Mouse (Mus musculus) heart, postnatal 10 days (tissue): ENCODE measurements around the gene Prkar1a. TPM values are rescaled to one million over a fixed set of nuclear protein-coding genes. Genes with fewer than 3 reads are reported as not detected.
"Not testable (repeated sequence)": the region's sequence is repeated elsewhere in the genome, so short reads cannot be mapped to it uniquely, and the experiment has no call there.

Experiments used
- DNase-seq, 2 experiments: peaks; one replicate each; pipeline ENCODE4 v3.0.0; 2021
- intact Hi-C: fragments of 180-260 bp; cut with DNase I; formaldehyde crosslinking; loops from one replicate; pipeline ENCODE4 v1.15.1; 2025
- total RNA-seq, 2 experiments: library from RNA; stranded (reverse); gene quantifications; 2 replicates each; pipeline ENCODE4 v1.2.3; 2021

Gene Prkar1a
- total RNA-seq, 2 experiments from 2014 or later: 550 to 591 TPM

DNA sequence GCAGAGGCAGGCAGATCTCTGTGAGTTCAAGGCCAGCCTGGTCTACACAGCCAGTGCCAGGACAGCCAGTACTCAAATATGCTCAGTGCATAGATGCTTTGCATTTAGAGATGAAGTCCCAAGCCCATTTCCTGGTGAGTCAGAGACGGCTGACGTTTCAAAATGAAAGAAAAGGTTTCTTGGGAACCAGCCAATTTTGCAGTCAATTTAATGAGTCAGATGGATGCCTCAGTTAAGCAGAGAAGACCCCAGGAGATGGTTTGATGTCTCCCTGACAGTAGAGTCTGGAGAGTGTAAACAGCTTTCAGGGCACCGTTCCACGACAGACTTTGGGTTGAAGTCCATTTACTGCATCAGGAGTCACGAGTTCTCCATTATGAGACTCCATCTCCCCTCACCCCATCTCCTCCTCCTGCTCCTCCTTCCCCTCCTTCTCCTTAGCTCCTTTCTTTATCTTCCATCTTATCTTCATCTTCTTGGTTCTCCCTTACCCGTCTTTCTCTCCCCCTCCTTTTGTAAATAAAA, 13.3 kb upstream of the Prkar1a start:
- no peak for DNase-seq
- intact Hi-C loops: no loop called here

DNA sequence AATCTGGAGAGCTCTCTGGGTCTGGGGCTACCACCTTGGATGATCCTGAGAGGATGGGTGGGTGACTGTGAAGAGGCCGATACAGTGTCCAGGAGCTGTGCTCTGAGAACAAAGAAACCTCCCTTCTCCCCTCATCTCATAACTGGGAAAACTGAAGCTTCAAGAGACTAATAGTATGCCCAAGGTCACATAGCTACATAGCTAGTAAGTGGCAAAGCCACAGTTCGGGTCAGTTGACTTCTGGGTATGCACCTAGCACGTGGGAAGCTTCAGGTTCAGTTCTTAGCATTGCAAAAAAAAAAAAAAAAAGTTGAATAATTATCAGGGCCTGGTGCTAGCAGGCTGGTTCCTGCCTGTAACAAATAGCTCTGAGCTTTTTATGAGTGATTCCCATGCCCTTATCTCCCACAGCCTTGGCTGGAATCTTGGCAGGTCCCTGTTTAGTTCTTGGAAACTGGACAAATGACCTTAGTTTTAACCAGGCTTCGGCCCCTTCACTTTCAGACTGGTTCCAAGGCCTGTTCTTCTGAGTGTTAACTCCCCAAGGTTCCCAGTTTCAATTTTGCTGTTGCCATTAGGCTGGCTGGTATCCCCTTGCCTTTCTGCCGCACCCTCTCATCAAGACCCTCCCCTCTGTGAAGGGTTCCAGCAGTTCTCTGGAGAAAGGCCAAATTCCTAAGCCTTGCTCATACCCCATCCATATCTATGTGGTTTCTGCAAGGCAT, 7.5 kb upstream of the Prkar1a start:
- intact Hi-C loops: no loop called here
- peak; percentile 80 to 85 for DNase-seq

DNA sequence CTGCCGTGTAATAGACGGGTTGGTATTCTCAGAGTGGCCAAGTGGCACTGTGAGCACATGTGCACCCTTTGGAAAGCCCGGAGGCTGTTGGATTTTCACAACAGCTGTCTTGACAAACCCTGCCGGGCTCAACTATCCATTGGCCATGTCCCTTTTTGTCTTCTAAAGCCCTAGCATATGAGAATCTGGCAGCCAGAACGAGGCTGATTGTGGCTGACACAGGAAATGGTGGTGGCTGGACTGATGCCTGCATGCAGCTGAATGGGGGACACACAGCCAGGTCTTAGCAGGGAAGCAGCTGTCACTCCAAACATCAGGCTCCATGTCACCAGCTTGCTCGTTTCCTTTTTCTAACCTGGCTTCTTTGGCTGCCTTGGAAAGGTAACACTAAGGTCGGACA, 695 bp upstream of the Prkar1a start:
- peak; percentile 78 for DNase-seq
- intact Hi-C loops: no loop called here

DNA sequence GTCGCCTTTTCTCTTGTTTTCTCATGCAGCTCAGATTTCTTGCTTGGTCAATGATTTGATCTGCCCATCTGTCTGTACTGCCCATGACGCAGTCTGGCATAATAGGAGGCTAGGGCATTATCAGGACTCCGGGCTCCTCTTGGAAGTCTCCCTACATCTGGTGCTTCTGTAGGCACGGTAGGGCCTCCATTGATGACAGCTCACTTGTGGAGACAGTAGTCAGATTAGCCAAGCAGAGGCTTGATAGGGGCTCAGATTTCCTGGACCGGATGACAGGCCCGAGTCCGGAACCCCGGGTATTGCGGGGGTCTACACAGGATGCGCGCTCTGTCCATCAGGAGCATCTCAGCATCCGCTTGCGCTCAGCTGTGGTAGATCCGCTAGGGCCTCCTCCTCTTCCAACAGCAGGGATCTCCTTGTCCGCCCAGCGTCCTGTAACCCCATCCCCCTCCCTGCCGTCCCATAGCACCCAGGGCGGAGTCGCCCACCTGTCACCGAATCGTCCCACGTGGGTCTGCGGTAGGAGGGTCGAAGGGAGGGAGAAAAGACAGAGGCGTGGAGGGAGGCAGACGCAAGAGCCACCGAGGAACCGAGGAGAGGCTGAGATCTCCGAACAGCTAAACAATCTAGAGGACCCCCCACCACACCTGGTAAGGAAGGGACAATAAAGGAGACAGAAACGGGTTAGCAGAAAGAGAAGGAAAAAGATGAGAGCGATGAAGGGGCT, 933 bp downstream of the Prkar1a start:
- intact Hi-C loops: loop anchor here (2.0 kb wide), 1 partner anchor 21 kb away; no protein-coding TSS in a partner anchor
- peak; percentile 89 to 90 for DNase-seq

DNA sequence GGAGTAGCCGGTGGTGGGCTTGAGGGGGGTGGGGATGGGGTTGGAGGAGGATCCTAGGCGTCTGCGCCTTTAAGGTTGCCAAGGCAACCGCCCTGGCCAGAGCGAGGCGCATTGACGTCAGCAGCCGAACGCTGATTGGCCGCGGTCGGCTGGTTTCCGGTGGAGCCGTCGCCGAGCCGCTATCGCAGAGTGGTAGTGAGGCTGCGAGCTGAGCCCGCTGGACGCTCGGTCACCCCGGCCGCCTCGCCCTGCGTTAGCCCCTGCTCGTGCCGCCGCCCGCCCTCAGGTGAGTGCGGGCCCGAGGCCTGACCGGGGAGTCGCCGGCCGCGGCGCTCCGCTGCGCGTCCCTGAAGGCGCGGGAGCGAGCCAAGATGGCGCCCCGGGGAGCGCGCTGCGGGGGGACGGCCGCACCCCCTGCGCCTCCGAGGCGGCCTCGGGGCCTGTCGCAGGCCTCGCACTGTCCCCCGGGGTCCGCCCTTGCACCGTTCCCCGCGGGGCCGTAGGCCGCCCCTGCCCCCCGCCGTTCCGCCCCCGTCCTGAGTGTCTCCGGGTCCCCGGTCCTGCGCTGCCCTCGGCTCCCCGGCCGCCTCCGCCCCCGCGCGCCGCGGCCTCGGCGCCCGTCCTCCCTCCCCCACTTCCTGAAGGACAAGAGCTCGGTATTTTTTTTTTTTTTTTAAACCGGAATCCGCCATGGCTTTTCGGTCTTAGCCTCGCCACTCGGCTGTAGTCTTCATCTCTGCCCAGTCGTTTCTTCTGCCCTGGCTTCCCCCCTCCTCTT, 1.8 kb downstream of the Prkar1a start:
- intact Hi-C loops: loop anchor here (2.0 kb wide), 1 partner anchor 22 kb away; no protein-coding TSS in a partner anchor
- peak; percentile 95 for DNase-seq

DNA sequence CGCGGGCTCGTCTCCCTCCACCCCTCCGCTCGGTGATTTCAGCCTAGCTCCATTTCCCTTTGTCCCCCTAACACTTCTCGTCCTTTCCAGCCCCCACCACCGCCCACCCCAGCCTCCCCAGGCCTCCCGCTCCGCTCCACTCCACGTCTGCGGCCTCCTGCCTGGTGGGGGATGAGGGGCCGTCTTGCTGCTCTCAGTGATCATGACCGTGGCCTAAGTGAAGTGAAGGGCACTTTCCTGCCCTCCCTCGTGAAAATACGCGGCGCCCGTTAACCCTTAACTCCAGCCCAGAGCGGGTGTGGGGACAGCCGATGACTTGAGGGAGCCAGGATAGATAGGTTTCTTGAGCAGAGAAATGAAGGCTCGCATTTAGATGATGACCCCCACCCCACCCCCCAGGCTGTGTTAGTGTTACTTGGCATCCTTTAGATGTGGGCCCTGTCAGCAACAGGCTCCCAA, 2.4 kb downstream of the Prkar1a start:
- DNase-seq: peak; percentile 46 to 62
- intact Hi-C loops: loop anchor here (2.0 kb wide), 1 partner anchor 23 kb away; no protein-coding TSS in a partner anchor

DNA sequence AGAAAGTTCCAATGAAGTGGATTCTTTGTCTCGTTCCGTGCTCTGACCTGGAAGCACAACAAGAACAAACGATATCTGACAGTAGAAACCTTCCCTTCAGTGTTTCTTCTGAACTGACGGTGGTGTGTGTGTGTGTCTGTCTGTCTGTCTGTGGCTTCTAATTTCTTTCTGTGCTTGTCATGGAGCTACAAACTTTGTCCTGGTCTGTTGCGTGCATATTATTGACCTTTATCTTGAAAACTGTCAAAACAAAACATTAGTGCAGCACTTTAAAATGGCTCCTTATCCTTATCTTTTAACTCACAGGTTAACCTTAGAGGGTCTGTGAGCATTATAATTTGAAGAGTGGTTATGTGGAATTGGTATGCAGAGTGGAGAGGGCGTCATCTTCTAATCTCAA, 3.3 kb downstream of the Prkar1a start:
- intact Hi-C loops: no loop called here
- no peak for DNase-seq

DNA sequence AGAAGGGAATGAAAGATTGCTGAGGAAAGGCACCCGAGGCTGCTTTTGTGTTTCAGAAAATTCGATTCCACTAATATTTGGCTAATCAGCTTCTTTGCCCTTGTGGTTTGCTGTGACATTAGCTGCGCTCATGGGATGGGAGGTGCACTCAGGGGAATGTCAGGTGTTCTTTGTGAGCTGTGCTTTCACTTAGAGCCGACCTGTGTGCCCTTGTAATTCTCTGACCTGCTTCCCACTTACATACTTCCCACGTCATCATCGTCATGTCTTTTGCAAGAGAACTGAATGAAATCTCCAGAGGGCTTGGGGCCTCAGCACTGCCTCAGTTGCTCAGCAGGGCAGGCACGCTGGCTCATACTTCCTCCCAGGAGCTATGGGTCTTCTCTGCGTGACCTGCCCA, 4.0 kb downstream of the Prkar1a start:
- no peak for DNase-seq
- intact Hi-C loops: no loop called here

DNA sequence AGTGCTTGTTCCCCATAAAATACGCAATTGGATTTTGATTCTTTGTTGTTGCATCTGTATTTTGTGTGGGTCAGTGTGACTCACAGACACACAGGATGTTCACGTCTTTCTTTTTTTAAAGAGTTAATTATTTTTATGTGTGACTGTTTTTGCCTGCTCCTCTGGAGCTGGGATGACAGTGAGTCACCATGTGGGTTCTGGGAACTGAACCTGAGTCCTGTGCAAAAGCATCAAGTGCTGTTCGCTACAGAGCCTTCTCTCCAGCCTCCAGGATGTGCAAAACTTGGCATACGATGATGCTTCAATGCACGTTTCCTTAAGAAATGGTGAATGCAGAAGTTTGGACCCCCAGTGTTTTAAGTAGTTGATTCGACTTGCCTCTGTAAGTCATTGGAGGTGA, 5.4 kb downstream of the Prkar1a start:
- DNase-seq: no peak
- intact Hi-C loops: no loop called here

DNA sequence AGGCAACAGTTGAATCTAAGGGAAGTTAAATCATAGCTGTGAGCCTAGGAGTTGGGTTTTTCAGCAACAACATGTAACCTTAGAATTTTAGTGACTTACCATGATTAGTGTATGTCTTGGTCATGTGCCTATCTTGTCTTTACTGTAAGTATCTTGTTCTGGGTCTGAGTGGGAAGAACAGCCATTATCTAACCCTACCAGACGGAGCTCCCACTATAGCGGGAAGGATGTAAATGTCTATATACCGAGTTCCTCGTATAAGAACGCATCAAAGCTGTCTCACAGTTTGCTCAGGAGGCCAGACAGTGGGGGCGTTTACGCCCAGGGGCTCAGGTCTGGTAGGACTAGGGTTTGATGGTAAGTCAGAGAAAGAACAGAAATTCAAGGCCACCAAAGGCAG, 7.0 kb downstream of the Prkar1a start:
- DNase-seq: no peak
- intact Hi-C loops: no loop called here

DNA sequence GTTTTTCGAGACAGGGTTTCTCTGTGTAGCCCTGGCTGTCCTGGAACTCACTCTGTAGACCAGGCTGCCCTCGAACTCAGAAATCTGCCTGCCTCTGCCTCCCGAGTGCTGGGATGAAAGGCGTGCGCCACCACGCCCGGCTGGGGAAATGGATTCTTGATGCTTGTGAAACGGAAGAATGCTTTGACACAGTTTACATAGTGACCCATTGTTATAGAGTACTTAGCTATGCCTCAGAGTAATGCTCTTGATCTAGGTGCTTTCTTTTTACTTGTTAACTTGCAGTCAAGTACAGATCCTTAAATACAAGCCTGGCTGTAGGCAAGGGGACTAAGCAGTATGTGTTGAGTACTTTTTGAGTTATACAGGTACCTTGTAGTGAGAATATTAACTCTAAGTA, 11.3 kb downstream of the Prkar1a start:
- intact Hi-C loops, DNase-seq: not testable (repeated sequence)

DNA sequence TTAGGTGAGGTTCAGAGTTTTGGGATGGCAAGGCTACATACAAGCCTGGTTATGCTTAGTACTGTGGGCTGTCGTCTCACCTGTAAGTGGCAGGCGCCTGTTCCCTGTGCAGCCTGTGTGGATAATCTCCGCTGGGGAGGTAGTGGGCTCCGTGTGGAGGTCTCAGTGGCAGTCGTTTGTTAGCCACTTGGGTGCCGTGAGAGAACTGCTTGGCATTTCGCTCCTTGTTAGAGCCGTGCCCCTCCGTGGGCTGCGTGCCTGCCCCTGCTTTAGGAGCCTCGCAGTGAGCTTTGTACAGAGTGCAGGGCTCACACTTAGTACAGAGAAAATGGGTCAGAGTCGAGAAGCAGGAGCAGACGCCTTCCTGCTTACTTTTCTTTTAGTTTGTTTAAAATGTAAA, 15.1 kb downstream of the Prkar1a start:
- intact Hi-C loops: no loop called here

DNA sequence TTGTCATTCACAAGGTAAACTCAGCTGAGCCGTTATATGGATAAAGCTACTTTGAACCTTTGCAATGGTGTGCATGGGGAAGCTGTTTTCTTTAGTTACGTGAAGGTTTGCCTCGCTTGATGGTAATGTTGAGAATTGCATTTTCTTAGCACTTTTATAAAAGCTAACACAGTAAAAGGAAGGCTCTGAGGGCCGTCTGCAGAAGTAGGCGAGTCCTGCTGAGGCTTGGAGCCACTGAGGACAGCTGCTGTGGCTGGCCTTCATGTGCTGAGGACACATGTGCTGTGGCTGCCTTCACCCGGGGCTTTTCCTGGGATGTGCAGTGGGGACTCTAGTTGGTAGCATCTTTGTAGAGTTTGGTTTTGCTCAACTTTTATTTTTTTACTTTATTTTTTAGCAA, 16.2 kb downstream of the Prkar1a start:
- DNase-seq: no peak
- intact Hi-C loops: no loop called here

More for the DNA sequence above, 15.1 kb downstream of the Prkar1a start:
- no peak for DNase-seq

DNA sequence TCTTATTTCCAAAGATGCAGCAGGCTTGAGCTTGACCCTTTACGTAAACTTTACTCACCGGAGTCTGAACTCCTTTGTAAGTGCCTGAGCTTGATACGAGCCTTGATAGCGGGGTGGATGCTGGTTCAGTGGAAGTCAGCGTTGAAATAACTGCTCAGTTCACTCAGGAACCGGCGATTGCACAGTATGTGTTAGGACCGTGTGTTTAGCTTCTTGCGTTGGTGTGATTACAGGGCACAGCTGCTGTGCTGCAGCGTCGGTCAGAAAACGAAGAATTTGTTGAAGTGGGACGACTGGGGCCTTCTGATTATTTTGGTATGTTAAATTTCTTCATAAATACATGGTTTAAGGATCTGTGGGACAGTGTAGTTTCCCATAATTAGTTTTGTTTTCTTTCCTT, 17.2 kb downstream of the Prkar1a start:
- no peak for DNase-seq
- intact Hi-C loops: no loop called here

DNA sequence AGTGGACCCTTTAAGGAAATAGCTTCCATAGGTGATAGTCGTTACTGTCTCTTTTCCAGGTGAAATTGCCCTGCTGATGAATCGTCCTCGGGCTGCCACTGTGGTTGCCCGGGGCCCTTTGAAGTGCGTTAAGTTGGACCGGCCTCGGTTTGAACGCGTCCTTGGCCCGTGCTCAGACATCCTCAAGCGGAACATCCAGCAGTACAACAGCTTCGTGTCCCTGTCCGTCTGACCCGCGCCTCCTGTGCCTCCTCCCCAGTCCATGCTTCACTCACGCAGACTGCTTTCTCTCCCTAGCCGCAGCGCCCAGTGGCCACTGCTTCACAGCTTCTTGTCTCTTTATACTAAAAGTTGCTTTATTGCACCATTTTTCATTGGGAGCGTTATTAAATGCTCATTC, 18.2 kb downstream of the Prkar1a start:
- no peak for DNase-seq
- intact Hi-C loops: no loop called here

DNA sequence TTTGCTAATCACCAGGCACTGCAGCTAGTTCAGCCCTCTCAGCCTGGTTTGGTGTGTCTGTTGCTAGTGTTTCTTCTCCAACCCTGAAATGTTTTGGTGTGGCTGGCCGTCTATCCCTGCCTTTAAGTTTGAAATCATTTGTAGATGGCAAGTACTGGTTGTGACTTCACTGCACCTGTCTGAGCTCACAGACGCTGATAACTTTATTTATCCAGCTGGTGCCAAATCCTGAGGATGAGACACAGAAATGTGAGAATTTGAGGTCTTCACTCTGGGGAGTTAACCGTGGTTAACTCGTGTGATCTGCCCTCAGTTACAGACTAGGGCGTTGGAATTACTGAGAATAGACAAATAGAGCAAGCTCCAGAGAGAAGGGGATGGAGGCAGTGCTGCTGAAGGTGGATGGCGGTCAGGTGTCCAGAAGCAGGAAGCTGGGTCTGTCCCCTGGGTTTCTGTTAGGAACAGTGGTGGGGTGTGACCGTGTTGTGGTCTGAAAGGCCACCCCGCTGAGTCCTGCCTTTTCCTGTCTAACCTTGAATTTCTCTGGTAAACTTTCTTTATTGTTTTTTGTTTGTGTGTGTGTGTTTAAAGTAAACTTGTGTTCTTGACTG, 19.0 kb downstream of the Prkar1a start:
- DNase-seq: no peak
- intact Hi-C loops: no loop called here

DNA sequence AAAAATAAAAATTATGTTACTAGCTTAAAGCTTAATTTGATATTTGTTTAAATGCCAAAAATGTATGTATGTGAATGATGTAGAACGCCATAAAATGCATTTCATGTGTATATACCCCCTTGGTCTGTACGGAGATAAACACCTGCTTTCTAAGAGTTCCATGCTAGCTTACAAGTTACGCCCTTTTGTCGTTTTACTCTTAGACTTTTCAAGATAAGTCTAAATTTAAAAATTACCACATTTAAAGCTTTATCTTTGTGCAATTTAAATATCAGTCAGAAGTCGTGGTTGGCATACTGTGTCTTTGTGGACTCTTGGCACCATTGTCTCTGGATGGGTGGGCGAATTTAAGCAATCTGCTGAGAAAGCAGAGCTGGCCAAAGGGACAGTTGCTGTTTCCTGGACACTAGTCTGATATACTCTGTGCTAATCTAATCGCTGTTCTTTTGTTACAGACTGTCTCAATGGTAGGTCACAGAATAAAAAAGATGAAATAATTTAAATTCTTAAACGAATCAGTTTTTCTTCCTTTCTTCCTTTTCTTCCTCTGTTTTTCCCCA, 20.0 kb downstream of the Prkar1a start:
- no peak for DNase-seq
- intact Hi-C loops: no loop called here

DNA sequence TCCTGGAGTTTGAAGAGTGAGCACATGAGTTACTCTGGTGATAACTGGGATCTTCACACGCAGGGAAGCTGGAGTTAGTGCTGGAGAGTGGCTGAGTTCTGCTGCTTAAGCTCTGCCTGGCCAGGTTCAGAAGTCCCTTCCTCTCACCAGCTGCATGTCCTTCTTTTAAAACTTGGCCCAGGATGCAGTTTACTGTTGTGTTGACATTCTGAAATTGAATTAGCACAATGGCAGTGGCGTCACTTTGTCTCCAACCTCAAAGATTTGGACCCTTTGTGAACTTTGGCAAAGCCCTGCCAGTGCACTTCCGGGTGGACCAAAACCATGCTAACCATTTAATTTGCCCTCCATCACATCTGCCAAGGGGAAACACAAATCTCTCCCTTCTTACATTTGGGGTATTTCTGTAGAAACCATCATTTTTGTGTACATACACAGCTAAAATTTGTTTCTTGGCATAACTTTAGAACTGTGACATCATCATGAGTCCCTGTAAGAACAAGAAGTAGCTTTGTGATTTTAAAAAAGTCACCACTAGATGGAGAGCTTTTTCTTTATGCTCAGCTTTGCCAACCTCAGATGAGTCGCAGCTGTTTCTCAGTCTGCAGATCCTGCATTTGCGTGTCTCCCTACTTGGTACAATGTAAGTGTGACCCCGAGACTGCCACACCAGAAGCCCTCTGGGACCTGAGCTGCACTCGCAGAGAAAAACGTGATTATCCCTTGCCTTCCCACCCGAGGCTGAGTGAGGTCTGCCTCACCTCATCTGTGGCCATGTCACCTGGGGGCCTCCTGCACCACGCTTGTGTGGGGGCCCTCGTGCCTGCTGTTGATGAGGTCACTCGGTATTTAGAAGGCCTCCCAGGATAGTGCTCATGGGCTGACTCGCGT, 21.1 kb downstream of the Prkar1a start:
- DNase-seq: peak; percentile 56 to 57
- intact Hi-C loops: loop anchor here (1.0 to 5.0 kb wide), 3 partner anchors 51 to 597 kb away; no protein-coding TSS in a partner anchor
